Mouse (Mus musculus): Measurements from ENCODE around the gene Gm20388. TPM values are rescaled to one million over a fixed set of nuclear protein-coding genes. Genes with fewer than 3 reads are reported as not detected.

Gene Gm20388
- total RNA-seq, 2 experiments from 2014 or later, result 18.6 TPM; not detected in 1

GRCm38 (mm10) chr8:121621879-121622278 lies 1711.2 kb downstream of the Gm20388 start:
- intact Hi-C loops (cut with DNase I), result no loop called here

GRCm38 (mm10) chr8:121623043-121623442 lies 1712.4 kb downstream of the Gm20388 start:
- DNase-seq (ENCODE audit: low spot score in 2 of 2), result peak in 1 of 2 experiments; percentile 61
- intact Hi-C loops (cut with DNase I), result no loop called here

More at GRCm38 (mm10) chr8:121621879-121622278, 1711.2 kb downstream of the Gm20388 start:
- DNase-seq (ENCODE audit: low spot score in 2 of 2), result no peak

- no peak for DNase-seq (ENCODE audit: low spot score in 2 of 2)
- intact Hi-C loops (cut with DNase I), result no loop called here
Measured at GRCm38 (mm10) chr8:121628681-121629080, 1718.0 kb downstream of the Gm20388 start.

GRCm38 (mm10) chr8:121631645-121632071 lies 1721.0 kb downstream of the Gm20388 start:
- DNase-seq (ENCODE audit: low spot score in 2 of 2), result no peak

GRCm38 (mm10) chr8:121632401-121632800 lies 1721.8 kb downstream of the Gm20388 start:
- intact Hi-C loops (cut with DNase I), result no loop called here
- DNase-seq (ENCODE audit: low spot score in 2 of 2), result no peak

More at GRCm38 (mm10) chr8:121631645-121632071, 1721.0 kb downstream of the Gm20388 start:
- intact Hi-C loops (cut with DNase I), result no loop called here

GRCm38 (mm10) chr8:121635534-121635933 lies 1724.9 kb downstream of the Gm20388 start:
- intact Hi-C loops (cut with DNase I), result no loop called here
- DNase-seq (ENCODE audit: low spot score in 2 of 2), result no peak

GRCm38 (mm10) chr8:121636180-121636579 lies 1725.5 kb downstream of the Gm20388 start:
- intact Hi-C loops (cut with DNase I), result no loop called here
- DNase-seq (ENCODE audit: low spot score in 2 of 2), result peak in 1 of 2 experiments; percentile 57

- DNase-seq (ENCODE audit: low spot score in 2 of 2), result no peak
- intact Hi-C loops (cut with DNase I), result no loop called here
Measured at GRCm38 (mm10) chr8:121642804-121643203, 1732.2 kb downstream of the Gm20388 start.

- DNase-seq (ENCODE audit: low spot score in 2 of 2), result no peak
- intact Hi-C loops (cut with DNase I), result no loop called here
Measured at GRCm38 (mm10) chr8:121643384-121643783, 1732.7 kb downstream of the Gm20388 start.

GRCm38 (mm10) chr8:121647511-121648215 lies 1737.0 kb downstream of the Gm20388 start:
- intact Hi-C loops (cut with DNase I), result no loop called here
- DNase-seq (ENCODE audit: low spot score in 2 of 2), result no peak

GRCm38 (mm10) chr8:121648451-121648850 lies 1737.8 kb downstream of the Gm20388 start:
- intact Hi-C loops (cut with DNase I), result no loop called here
- DNase-seq (ENCODE audit: low spot score in 2 of 2), result no peak

GRCm38 (mm10) chr8:121649423-121649822 lies 1738.8 kb downstream of the Gm20388 start:
- intact Hi-C loops (cut with DNase I), result no loop called here
- DNase-seq (ENCODE audit: low spot score in 2 of 2), result no peak

- intact Hi-C loops (cut with DNase I), result loop anchor here (2.0 kb wide), 1 partner anchor 47 kb away; no protein-coding TSS in a partner anchor
- no peak for DNase-seq (ENCODE audit: low spot score in 2 of 2)
Measured at GRCm38 (mm10) chr8:121649904-121650303, 1739.3 kb downstream of the Gm20388 start.

- no peak for DNase-seq (ENCODE audit: low spot score in 2 of 2)
- intact Hi-C loops (cut with DNase I), result loop anchor here (2.0 kb wide), 1 partner anchor 48 kb away; no protein-coding TSS in a partner anchor
Measured at GRCm38 (mm10) chr8:121650389-121651307, 1740.0 kb downstream of the Gm20388 start.

- DNase-seq (ENCODE audit: low spot score in 2 of 2), result no peak
- intact Hi-C loops (cut with DNase I), result loop anchor here (2.0 kb wide), 1 partner anchor 49 kb away; no protein-coding TSS in a partner anchor
Measured at GRCm38 (mm10) chr8:121651308-121651873, 1740.8 kb downstream of the Gm20388 start.

- DNase-seq (ENCODE audit: low spot score in 2 of 2), result peak in 1 of 2 experiments; percentile 52
- intact Hi-C loops (cut with DNase I), result loop anchor here (2.0 kb wide), 2 partner anchors 49 to 79 kb away; no protein-coding TSS in a partner anchor
Measured at GRCm38 (mm10) chr8:121651874-121652361, 1741.3 kb downstream of the Gm20388 start.

- peak; percentile 99 to 100 for DNase-seq (ENCODE audit: low spot score in 2 of 2)
- intact Hi-C loops (cut with DNase I), result loop anchor here (2.0 kb wide), 1 partner anchor 78 kb away; no protein-coding TSS in a partner anchor
Measured at GRCm38 (mm10) chr8:121652774-121653323, 1742.2 kb downstream of the Gm20388 start, which contains the start of gene Zcchc14. Gene Zcchc14 (minus strand): TSS chr8:121652901.

- intact Hi-C loops (cut with DNase I), result loop anchor here (2.0 kb wide), 1 partner anchor 77 kb away; no protein-coding TSS in a partner anchor
- DNase-seq (ENCODE audit: low spot score in 2 of 2), result no peak
Measured at GRCm38 (mm10) chr8:121653340-121654019, 1742.8 kb downstream of the Gm20388 start.
